In genomic region chr10:87666719-87667387, GRCm38 (mm10) we compare ENCODE assay signal across 10 mouse cellular contexts.
A peak's percentile ranks its signal among the peaks of the same experiment; 100 is the strongest.
DNase-seq lines count a peak whose midpoint lies in the region; ATAC-seq lines count a peak whose summit lies in the region.
"Had no signal": no experiment of that assay in that cellular context is flagged by ENCODE, and none has a peak within 500 bp of the region (broad histone marks: within the 10 kb centered on the region; RNA-seq: fewer than 3 reads in every experiment).

No protein-coding gene starts in this region.

- intact Hi-C loops in heart, postnatal 25 days (cut with DNase I) = no loop called here

- no peak overlapping the region for H3K9ac ChIP-seq in liver, embryonic 12.5 days

- 61% methylated on average over 7 of the region's 7 CpGs for WGBS in liver, embryonic 12.5 days (ENCODE audit: insufficient replicate concordance)

- no peak overlapping the region for H3K27ac ChIP-seq in liver, embryonic 12.5 days
- H3K27ac ChIP-seq: macrophage had no signal

- no peaks in the 10 kb centered on the region for H3K36me3 ChIP-seq in liver, embryonic 12.5 days

- ATAC-seq in liver, embryonic 12.5 days = no peak

- no peak overlapping the region for H3K4me3 ChIP-seq in liver, embryonic 12.5 days

- H3K9me3 ChIP-seq in liver, embryonic 12.5 days (replicated peaks) = no peaks in the 10 kb centered on the region

- DNase-seq in heart, adult 8-10 months (ENCODE audit: low spot score) = peak; percentile 56
- no peak for DNase-seq in heart, adult 9 months (ENCODE audit: low spot score in 2 of 2)
- peak; percentile 38 for DNase-seq in urinary bladder, postnatal 14 days (ENCODE audit: low spot score)
- no peak for DNase-seq in urinary bladder, adult 2 months (ENCODE audit: low spot score)
- peak; percentile 53 for DNase-seq in heart, postnatal 25 days (ENCODE audit: low spot score)
- no peak for DNase-seq in spleen, postnatal 4 days (ENCODE audit: low spot score in 2 of 2)
- no peak for DNase-seq in urinary bladder, postnatal 36 days (ENCODE audit: low spot score in 2 of 2)
- DNase-seq: cerebellum, adult 9-11 months had no signal

- no peak overlapping the region for H3K4me2 ChIP-seq in liver, embryonic 12.5 days

- H3K27me3 ChIP-seq in liver, embryonic 12.5 days (replicated peaks) = no peaks in the 10 kb centered on the region

- H3K4me1 ChIP-seq in liver, embryonic 12.5 days = no peaks in the 10 kb centered on the region

Comparison
In these comparisons a context has a peak if more than half of its experiments do, and no peak if none do; other contexts are left out.
1. DNase-seq: peak in heart, adult 8-10 months (single experiment), urinary bladder, postnatal 14 days (single experiment) and heart, postnatal 25 days (single experiment); none in heart, adult 9 months (0 of 2), urinary bladder, adult 2 months (single experiment), spleen, postnatal 4 days (0 of 2) and urinary bladder, postnatal 36 days (0 of 2).